Mouse (Mus musculus) E14TG2a.4 (cell line): ENCODE data around the gene Rnf43.

Experiments
- CTCF ChIP-seq: conservative IDR thresholded peaks from 2 replicates; pipeline ENCODE4 v1.5.1; 2014; ENCODE audit warnings: low read length
- NANOG ChIP-seq: IDR thresholded peaks from 2 replicates; pipeline ENCODE4 v1.6.1; 2014; ENCODE audit warnings: borderline replicate concordance, low read length, mixed read lengths

DNA sequence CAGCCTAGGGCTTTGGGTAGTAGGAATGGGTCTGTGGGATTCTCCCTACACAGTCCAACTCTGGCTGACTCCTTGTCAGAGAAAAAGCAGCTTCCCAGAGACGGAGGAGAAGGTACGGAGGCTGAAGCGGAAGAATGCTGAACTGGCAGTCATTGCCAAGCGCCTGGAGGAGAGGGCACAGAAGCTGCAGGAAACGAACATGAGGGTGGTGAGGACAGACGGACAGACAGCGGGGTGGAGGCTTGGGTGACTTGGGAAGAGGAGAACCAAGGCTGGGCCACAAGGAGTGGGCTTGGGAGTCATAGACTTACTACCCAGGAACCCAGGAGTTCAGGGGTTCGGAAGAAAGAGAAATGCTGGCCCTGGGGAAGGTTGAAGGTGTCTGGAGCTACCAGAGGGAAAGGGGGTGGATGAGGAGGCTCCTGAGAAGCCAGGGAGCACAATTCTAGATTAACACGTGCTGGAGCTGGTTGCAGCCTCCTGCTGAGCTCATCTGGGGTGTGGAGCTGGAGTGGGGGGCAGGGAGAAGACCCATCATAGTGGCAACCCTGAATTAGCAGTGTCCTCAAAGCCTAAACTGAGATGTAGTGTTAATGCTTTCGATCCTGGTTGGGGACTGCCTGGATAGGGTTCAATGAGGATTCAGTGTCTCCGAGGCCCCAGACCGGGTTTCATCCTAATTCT is 100.3 kb downstream of the Rnf43 start:
- TF ChIP-seq CTCF (no peak), NANOG (no peak)
